Mouse (Mus musculus): ENCODE measurements at regions not wholly inside any gene's neighbourhood (a gene's known extent, or its start where the extent isn't known, plus 50 kb on each side); places are given as distances from the start of the nearest gene placed in this dataset.

GRCm38 (mm10) chr16:90614137-90614536 is 113.1 kb downstream of the Mis18a start:
- DNase-seq (ENCODE audit: low spot score), result no peak

GRCm38 (mm10) chr16:90610097-90610808 is 117.0 kb downstream of the Mis18a start:
- no peak for DNase-seq (ENCODE audit: low spot score)

- DNase-seq (ENCODE audit: low spot score), result no peak
Observed at GRCm38 (mm10) chr16:90599329-90599870, 127.8 kb downstream of the Mis18a start.

- no peak for DNase-seq (ENCODE audit: low spot score)
Observed at GRCm38 (mm10) chr16:90598727-90599126, 128.5 kb downstream of the Mis18a start.

- DNase-seq (ENCODE audit: low spot score), result no peak
Observed at GRCm38 (mm10) chr16:90592721-90593481, 134.3 kb downstream of the Mis18a start.

- no peak for DNase-seq (ENCODE audit: low spot score)
Observed at GRCm38 (mm10) chr16:90585171-90585570, 142.0 kb downstream of the Mis18a start.

- DNase-seq (ENCODE audit: low spot score), result no peak
Observed at GRCm38 (mm10) chr16:90580411-90580810, 146.8 kb downstream of the Mis18a start.

- DNase-seq (ENCODE audit: low spot score), result no peak
Observed at GRCm38 (mm10) chr16:90571107-90571506, 156.1 kb downstream of the Mis18a start.

GRCm38 (mm10) chr16:90569826-90570225 is 157.4 kb downstream of the Mis18a start:
- no peak for DNase-seq (ENCODE audit: low spot score)

GRCm38 (mm10) chr16:90565182-90565581 is 162.0 kb downstream of the Mis18a start:
- no peak for DNase-seq (ENCODE audit: low spot score)

GRCm38 (mm10) chr16:90553120-90553519 is 167.3 kb downstream of the Hunk start:
- no peak for DNase-seq (ENCODE audit: low spot score)

GRCm38 (mm10) chr16:90551041-90551440 is 165.2 kb downstream of the Hunk start:
- DNase-seq (ENCODE audit: low spot score), result no peak

GRCm38 (mm10) chr16:90550058-90550795 is 164.4 kb downstream of the Hunk start:
- DNase-seq (ENCODE audit: low spot score), result no peak
